Mouse (Mus musculus): Measurements from ENCODE around the gene Atg101.

GRCm38 (mm10) chr15:101235342-101235698, 48.8 kb upstream of the Atg101 start:
- TF ChIP-seq POLR2AphosphoS2 (IDR thresholded peaks at IDR 0.05; ENCODE audit: insufficient read length, low read depth): no peak
- no peak for TF ChIP-seq USF1 (IDR thresholded peaks at IDR 0.05; ENCODE audit: low read depth)
- no peak for TF ChIP-seq SRF (IDR thresholded peaks at IDR 0.05; ENCODE audit: control insufficient read depth, insufficient read length, low read depth)
